Mouse (Mus musculus) cerebellum, adult 2 months (tissue): ENCODE measurements around the gene Cst6. TPM values are rescaled to one million over a fixed set of nuclear protein-coding genes. Genes with fewer than 3 reads are reported as not detected.
A peak's percentile ranks its signal among the peaks of the same experiment; 100 is the strongest.

Source experiments
- DNase-seq, 2 experiments: peaks; one replicate each; pipeline ENCODE4 v3.0.0; 2021
- H3K27ac ChIP-seq: fragments of 200-500 bp; 2 replicates; pipeline ENCODE4 v1.5.1; 2012; ENCODE audit warnings: low read length, control low read depth, inconsistent platforms; ENCODE audit not compliant: insufficient read depth
- H3K27me3 ChIP-seq: fragments of 200-500 bp; 2 replicates; pipeline ENCODE4 v1.6.1; 2012; ENCODE audit warnings: inconsistent platforms, mild to moderate bottlenecking, low read length, moderate library complexity; ENCODE audit not compliant: control insufficient read depth, insufficient read depth
- H3K4me1 ChIP-seq: fragments of 200-500 bp; 2 replicates; pipeline ENCODE4 v1.6.1; 2011; ENCODE audit warnings: low read length; ENCODE audit not compliant: control insufficient read depth, insufficient read depth
- H3K4me3 ChIP-seq: fragments of 200-500 bp; replicated peaks from 2 replicates; pipeline ENCODE3; 2011; ENCODE audit warnings: mild to moderate bottlenecking, low read depth, low read length, control low read depth; ENCODE audit not compliant: insufficient read depth
- CTCF ChIP-seq: fragments of 200-500 bp; IDR thresholded peaks from 2 replicates; pipeline ENCODE4 v1.5.1; 2011; ENCODE audit warnings: low read depth, mild to moderate bottlenecking, control low read depth, low read length, moderate library complexity, borderline replicate concordance; ENCODE audit not compliant: insufficient read depth
- POLR2A ChIP-seq: fragments of 200-500 bp; IDR thresholded peaks from 2 replicates; pipeline ENCODE4 v1.6.1; 2011; ENCODE audit warnings: low read length, control low read depth, borderline replicate concordance; ENCODE audit not compliant: insufficient read depth
- WGBS: fragments of 180-500 bp; shearing (Covaris S2); methylation state at CpG from one replicate; pipeline ENCODE4 v1.1.7; 2018; 5-methylcytosine and 5-hydroxymethylcytosine counted together
- polyA plus RNA-seq: library from polyadenylated mRNA; depleted of rRNA; stranded (reverse); fragments of >200 nt; gene quantifications from 2 replicates; pipeline ENCODE4 v1.2.3, GENCODE M21; 2012

The Cst6 gene
- polyA plus RNA-seq, 1 experiment, result 15.4 TPM

GRCm38 (mm10) chr19:5367053-5367359 lies 17.6 kb upstream of the Cst6 start, which contains the start of gene Banf1:
TSS of gene Banf1 (minus strand) at chr19:5367168.
- Histone ChIP-seq H3K27me3 (no peaks in the 10 kb centered on the region), H3K27ac (peak within 1 kb of the TSS; percentile 89), H3K4me3 (peak within 1 kb of the TSS; percentile 67), H3K4me1 (peaks cover 3% of the 10 kb centered on the region; the same call in 1 of the 2 replicates)
- peak; percentile 56; the same call in 1 of the 2 replicates for TF ChIP-seq POLR2A
- TF ChIP-seq CTCF, result no peak
- no peak for DNase-seq
- WGBS, result 1% methylated on average over 33 of the region's 33 CpGs

- Histone ChIP-seq H3K27ac (peak within 1 kb of the TSS; percentile 89), H3K27me3 (no peaks in the 10 kb centered on the region), H3K4me1 (peaks cover 3% of the 10 kb centered on the region; the same call in 1 of the 2 replicates), H3K4me3 (peak within 1 kb of the TSS; percentile 67)
- peak; percentile 96 to 98 for DNase-seq
- WGBS, result under 1% methylated on average over 86 of the region's 92 CpGs
- TF ChIP-seq POLR2A (peak; percentile 62; the same call in 1 of the 2 replicates), CTCF (no peak)
Observed at GRCm38 (mm10) chr19:5366175-5367052, 17.0 kb upstream of the Cst6 start, which contains the start of gene Eif1ad. TSS of gene Eif1ad (plus strand) at chr19:5366741.

- TF ChIP-seq CTCF, result no peak
- TF ChIP-seq POLR2A, result no peak
- DNase-seq, result no peak
- 7% methylated on average over 11 of the region's 11 CpGs for WGBS
Observed at GRCm38 (mm10) chr19:5365751-5366150, 16.4 kb upstream of the Cst6 start.

GRCm38 (mm10) chr19:5364124-5364523 lies 14.8 kb upstream of the Cst6 start:
- no peak for DNase-seq

More at GRCm38 (mm10) chr19:5365751-5366150, 16.4 kb upstream of the Cst6 start:
- H3K4me3 ChIP-seq, result peak overlapping the region; percentile 67
- no peak overlapping the region for H3K27ac ChIP-seq
- H3K27me3 ChIP-seq, result no peaks in the 10 kb centered on the region
- H3K4me1 ChIP-seq, result peaks cover 3% of the 10 kb centered on the region; the same call in 1 of the 2 replicates

GRCm38 (mm10) chr19:5362186-5362585 lies 12.8 kb upstream of the Cst6 start:
- no peaks in the 10 kb centered on the region for H3K27me3 ChIP-seq
- 76% methylated on average over 2 of the region's 2 CpGs for WGBS
- no peak overlapping the region for H3K27ac ChIP-seq
- H3K4me1 ChIP-seq, result no peaks in the 10 kb centered on the region; the same call in 1 of the 2 replicates
- no peak for DNase-seq
- TF ChIP-seq POLR2A (no peak), CTCF (no peak)
- no peak overlapping the region for H3K4me3 ChIP-seq

More at GRCm38 (mm10) chr19:5364124-5364523, 14.8 kb upstream of the Cst6 start:
- Histone ChIP-seq H3K27me3 (no peaks in the 10 kb centered on the region), H3K27ac (no peak overlapping the region), H3K4me1 (peaks cover 3% of the 10 kb centered on the region; the same call in 1 of the 2 replicates), H3K4me3 (no peak overlapping the region)
- TF ChIP-seq CTCF (no peak), POLR2A (no peak)
- WGBS, result 80% methylated on average over 2 of the region's 2 CpGs

- TF ChIP-seq CTCF, result no peak
- TF ChIP-seq POLR2A, result no peak
- Histone ChIP-seq H3K4me1 (no peaks in the 10 kb centered on the region), H3K27ac (no peak overlapping the region), H3K4me3 (no peak overlapping the region), H3K27me3 (no peaks in the 10 kb centered on the region)
- no peak for DNase-seq
- no CpG with 5 or more reads among the region's 1 CpGs for WGBS
Observed at GRCm38 (mm10) chr19:5356080-5356479, 6.7 kb upstream of the Cst6 start.

- DNase-seq, result no peak
- no peak overlapping the region for H3K4me3 ChIP-seq
- TF ChIP-seq POLR2A, result no peak
- TF ChIP-seq CTCF, result no peak
- no peaks in the 10 kb centered on the region for H3K27me3 ChIP-seq
- peaks cover under 1% of the 10 kb centered on the region; the same call in 1 of the 2 replicates for H3K4me1 ChIP-seq
- WGBS, result 72% methylated on average over 2 of the region's 2 CpGs
- H3K27ac ChIP-seq, result no peak overlapping the region
Observed at GRCm38 (mm10) chr19:5353609-5354008, 4.2 kb upstream of the Cst6 start.
